Mouse (Mus musculus) regulatory T cell (primary cell): ENCODE measurements around the gene Hoxb8.

Source experiments
- in situ Hi-C: fragments of 300-600 bp; cut with MboI, MseI; formaldehyde crosslinking; loops from one replicate; pipeline ENCODE4 v1.15.1; 2025; ENCODE audit warnings: high pct_unique_total_duplicates

Hoxb8 gene

GRCm38 (mm10) chr11:96284774-96285734, 3.3 kb downstream of the Hoxb8 start:
- in situ Hi-C loops, result no loop called here

- in situ Hi-C loops, result no loop called here
These were observed 4.3 kb downstream of the Hoxb8 start, which contains the start of gene Hoxb7 for GRCm38 (mm10) chr11:96285771-96286738. Gene Hoxb7, plus strand, starts transcription at chr11:96286623.

GRCm38 (mm10) chr11:96286739-96287385, 5.2 kb downstream of the Hoxb8 start:
- in situ Hi-C loops, result no loop called here

GRCm38 (mm10) chr11:96287411-96287810, 5.7 kb downstream of the Hoxb8 start:
- in situ Hi-C loops, result no loop called here

- in situ Hi-C loops, result no loop called here
These were observed 6.9 kb downstream of the Hoxb8 start for GRCm38 (mm10) chr11:96288455-96289221.

GRCm38 (mm10) chr11:96289293-96289692, 7.6 kb downstream of the Hoxb8 start:
- in situ Hi-C loops, result no loop called here

GRCm38 (mm10) chr11:96289837-96290236, 8.1 kb downstream of the Hoxb8 start:
- in situ Hi-C loops, result loop anchor here (10.0 kb wide), 2 partner anchors 465 to 565 kb away; no protein-coding TSS in a partner anchor

- in situ Hi-C loops, result loop anchor here (10.0 kb wide), 2 partner anchors 464 to 564 kb away; no protein-coding TSS in a partner anchor
These were observed 9.1 kb downstream of the Hoxb8 start for GRCm38 (mm10) chr11:96290705-96291355.

GRCm38 (mm10) chr11:96291681-96292564, 10.2 kb downstream of the Hoxb8 start, which contains the start of gene Hoxb6:
Gene Hoxb6, plus strand, starts transcription at chr11:96292476.
- in situ Hi-C loops, result loop anchor here (10.0 kb wide), 2 partner anchors 463 to 563 kb away; no protein-coding TSS in a partner anchor

- in situ Hi-C loops, result loop anchor here (10.0 kb wide), 2 partner anchors 462 to 562 kb away; no protein-coding TSS in a partner anchor
These were observed 11.0 kb downstream of the Hoxb8 start for GRCm38 (mm10) chr11:96292565-96293301.

- in situ Hi-C loops, result loop anchor here (10.0 kb wide), 2 partner anchors 461 to 561 kb away; no protein-coding TSS in a partner anchor
These were observed 11.7 kb downstream of the Hoxb8 start for GRCm38 (mm10) chr11:96293302-96293921.

- in situ Hi-C loops, result loop anchor here (10.0 kb wide), 2 partner anchors 460 to 560 kb away; no protein-coding TSS in a partner anchor
These were observed 12.8 kb downstream of the Hoxb8 start for GRCm38 (mm10) chr11:96294245-96295091.

- in situ Hi-C loops, result loop anchor here (10.0 kb wide), 2 partner anchors 460 to 560 kb away; no protein-coding TSS in a partner anchor
These were observed 13.6 kb downstream of the Hoxb8 start for GRCm38 (mm10) chr11:96295092-96295835.

- in situ Hi-C loops, result loop anchor here (10.0 kb wide), 2 partner anchors 458 to 558 kb away; no protein-coding TSS in a partner anchor
These were observed 15.3 kb downstream of the Hoxb8 start for GRCm38 (mm10) chr11:96296997-96297396.

- in situ Hi-C loops, result loop anchor here (10.0 kb wide), 2 partner anchors 457 to 557 kb away; no protein-coding TSS in a partner anchor
These were observed 15.7 kb downstream of the Hoxb8 start for GRCm38 (mm10) chr11:96297428-96297827.
